Mouse (Mus musculus) layer of hippocampus, postnatal 10 days (tissue): ENCODE results near the gene Tmem151a. TPM values are rescaled to one million over a fixed set of nuclear protein-coding genes. Genes with fewer than 3 reads are reported as not detected.

Source experiments
- DNase-seq, 2 experiments: peaks; one replicate each; pipeline ENCODE4 v3.0.0; 2021; ENCODE audit warnings: low spot score in 2 of 2
- total RNA-seq, 2 experiments: library from RNA; stranded (reverse); gene quantifications; 2 replicates each; pipeline ENCODE4 v1.2.3; 2021

The Tmem151a gene
- total RNA-seq, 2 experiments from 2014 or later: 96.6 to 98.0 TPM

DNA sequence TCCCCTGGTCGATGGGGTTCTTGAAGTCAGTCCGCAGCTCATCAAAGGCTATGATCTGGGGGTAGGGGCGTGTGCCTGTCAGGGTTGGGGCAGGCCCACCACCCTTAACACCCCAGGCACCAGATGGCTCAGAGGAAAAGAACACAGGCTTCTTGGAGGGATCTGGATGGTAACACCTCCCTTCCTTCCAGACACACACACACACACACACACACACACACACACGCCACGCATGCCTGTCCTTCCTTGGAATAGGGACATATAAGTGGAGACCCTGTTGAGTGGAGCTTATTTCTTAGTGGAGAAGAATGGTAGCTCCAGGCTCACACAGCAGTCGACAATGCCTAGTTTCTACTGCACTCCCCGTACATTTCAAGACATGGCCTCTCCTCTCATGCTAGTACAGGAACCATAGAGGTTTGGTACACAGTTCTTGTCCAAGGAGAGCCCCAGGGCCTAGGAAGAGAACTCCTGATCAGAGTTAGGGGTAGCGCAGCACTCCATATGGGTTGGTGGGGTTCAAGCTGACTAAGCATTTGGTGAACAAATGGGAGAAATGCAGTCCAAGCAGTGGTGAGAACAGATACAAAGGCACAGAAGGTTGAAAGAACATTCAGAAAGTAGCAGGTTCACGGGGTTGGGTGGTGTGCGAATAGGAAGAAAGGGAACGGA, 9.6 kb upstream of the Tmem151a start:
- DNase-seq: no peak

DNA sequence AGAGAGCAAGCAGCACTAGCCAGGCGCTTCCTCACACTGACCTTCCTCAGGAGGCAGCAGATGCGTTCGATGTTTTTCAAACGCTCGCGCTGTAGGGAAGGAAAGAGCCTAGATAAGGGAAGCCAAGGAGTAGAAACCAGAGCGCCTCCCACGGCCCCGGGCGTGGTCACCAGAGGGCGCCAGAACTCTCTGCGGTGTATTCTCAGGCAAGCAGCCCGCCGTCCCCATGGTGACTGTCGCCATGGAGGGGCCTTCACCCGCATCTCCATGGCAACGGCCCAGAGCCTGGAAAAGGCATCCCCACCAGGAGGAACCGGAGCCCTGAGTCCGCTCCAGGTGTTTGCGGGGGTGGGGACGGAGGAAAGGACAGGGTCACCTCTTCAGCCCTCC, 8.9 kb upstream of the Tmem151a start:
- peak; percentile 99 for DNase-seq

- DNase-seq: no peak
Measured at GRCm38 (mm10) chr19:5093481-5094242, 8.3 kb upstream of the Tmem151a start.

DNA sequence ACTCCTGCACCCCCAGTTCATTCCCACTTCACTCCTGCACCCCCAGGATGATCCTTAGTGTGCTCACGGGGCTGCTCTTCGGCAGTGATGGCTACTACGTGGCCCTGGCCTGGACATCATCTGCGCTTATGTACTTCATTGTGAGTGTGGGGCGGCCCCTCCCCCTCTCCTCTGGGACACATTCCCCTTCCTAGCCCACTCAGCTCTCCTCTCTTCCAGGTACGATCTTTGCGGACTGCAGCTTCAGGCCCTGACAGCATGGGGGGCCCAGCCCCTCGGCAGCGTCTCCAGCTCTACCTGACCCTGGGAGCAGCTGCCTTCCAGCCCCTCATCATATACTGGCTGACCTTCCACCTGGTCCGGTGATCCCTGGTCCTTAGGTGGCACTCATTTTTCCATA, 6.8 kb upstream of the Tmem151a start:
- DNase-seq: no peak

DNA sequence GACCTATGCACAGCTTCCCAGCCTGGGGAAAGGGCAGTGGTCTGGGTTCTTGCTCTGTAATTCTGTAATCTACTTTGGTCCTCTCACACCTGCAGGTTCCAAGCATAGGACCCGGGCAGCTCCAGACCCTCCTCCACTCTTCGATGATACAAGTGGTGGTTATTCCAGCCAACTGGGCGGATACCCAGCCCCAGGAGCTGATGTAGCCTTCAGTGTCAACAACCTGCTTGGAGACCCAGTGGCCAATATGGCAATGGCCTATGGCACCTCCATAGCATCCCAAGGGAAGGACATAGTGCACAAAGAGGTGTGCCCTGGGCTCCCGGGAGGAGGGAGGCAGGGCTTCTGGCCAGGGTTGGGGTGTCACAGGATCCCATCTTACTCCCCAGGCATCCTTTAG, 4.0 kb upstream of the Tmem151a start:
- DNase-seq: no peak

- DNase-seq: peak; percentile 89 to 91
Measured at GRCm38 (mm10) chr19:5087884-5088728, 2.8 kb upstream of the Tmem151a start, which contains the start of gene Yif1a. TSS of gene Yif1a (plus strand) at chr19:5088538.

DNA sequence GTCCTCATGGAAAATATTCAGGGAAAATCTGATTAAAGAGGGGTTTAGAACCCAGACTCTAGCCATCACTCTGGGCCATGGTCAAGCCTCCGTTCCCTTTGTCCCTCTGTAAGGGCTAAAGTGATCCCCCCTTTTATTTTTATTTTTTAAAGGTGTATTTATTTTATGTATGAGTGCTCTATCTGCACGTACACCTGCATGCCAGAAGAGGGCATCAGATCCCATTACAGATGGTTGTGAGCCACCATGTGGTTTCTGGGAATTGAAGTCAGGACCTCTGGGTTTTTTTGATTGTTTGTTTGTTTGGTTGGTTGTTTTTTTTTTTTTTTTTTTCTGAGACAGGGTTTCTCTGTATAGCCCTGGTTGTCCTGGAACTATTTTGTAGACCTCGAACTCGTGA, 1.2 kb upstream of the Tmem151a start:
- DNase-seq: peak in 1 of 2 experiments; percentile 10

DNA sequence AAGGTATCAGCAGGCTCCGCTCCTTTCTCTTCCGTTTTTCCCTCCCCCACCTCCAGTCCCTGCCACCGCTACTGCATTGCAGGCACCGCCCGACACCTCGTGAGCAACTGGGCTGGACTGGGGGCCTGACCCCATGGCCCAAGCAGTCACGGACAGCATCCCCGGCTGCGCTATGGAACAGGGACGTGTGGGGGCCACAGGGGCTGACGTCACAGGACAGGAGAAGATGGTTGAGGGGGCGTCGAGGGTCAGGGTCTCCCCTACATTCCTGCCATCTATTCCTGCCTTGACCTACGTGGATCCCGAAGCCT, 542 bp downstream of the Tmem151a start:
- DNase-seq: peak in 1 of 2 experiments; percentile 28

- DNase-seq: no peak
Measured at GRCm38 (mm10) chr19:5083961-5084833, 1.1 kb downstream of the Tmem151a start.

GRCm38 (mm10) chr19:5082596-5082995, 2.7 kb downstream of the Tmem151a start:
- no peak for DNase-seq

DNA sequence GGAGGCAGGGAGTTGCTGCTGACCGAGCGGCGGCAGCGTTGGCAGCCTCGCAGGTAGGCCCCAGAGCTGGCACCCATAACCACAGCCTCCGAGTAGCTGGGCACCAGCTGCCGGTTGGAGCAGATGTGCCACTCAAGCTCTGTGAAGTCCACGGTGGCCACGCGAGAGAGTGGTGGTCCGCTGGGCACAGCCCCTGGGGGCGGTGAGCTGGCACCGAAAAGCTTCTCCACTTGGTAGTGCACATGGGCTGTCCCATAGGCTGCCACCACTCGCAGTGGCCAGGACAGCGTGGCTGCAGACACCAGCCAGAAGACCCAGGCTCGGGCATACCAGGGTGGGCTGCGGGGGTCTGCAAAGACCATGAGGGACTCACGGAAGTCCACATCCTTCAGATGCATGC, 3.3 kb downstream of the Tmem151a start:
- DNase-seq: no peak

DNA sequence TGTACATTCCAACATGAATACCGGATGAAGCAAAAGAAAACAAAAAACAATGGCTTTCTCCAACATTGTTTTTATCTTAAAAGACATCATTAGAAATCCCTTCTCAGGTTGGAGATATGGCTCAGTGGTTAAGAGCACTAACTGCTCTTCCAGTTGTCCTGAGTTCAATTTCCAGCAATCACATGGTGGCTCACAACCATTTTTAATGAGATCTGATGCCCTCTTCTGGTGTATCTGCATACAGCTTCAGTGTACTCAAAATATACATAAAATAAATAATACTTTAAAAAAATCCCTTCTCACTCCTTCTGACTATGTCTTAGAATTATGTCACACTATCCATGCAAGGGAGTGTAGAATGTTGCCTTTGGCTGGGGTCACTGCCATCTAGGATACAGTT, 6.1 kb downstream of the Tmem151a start:
- DNase-seq: no peak

DNA sequence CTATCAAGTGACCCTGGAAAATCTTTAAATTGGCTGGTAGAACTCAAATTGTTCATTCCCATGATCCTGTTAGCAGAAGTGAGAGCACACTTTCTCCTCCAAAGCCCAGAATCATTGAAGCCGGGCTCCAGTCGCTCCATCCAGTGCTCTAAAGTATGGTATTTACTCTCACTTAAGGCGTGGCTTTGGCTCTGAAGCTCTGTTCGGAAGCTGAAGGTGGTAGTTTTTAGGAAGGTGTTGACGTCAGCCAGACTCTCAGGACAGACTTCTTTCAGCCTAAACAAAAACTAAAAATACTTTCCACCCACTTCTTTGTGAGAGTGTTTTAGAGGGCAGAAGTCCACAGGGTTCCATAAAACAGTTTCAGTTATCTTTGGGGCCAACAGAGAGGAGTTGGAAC, 11.8 kb downstream of the Tmem151a start:
- no peak for DNase-seq

DNA sequence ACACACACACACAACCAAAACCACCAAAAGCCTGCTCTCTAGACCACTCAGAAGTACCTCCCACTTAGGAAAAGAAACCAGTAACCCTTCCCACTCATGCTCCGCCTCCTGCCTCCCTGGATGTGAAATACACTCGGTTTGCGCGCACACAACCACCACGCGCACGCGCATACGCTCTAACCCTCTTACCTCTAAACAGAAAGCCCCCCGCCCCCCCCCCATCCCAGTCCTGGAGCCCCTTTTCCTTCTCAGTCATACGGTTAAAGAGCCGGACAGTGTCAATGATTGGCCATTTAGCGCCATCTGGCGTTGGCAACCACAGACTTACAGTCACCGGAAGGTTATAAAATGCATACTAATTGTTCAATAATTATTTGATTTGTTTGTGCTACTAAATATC, 12.3 kb downstream of the Tmem151a start:
- DNase-seq: no peak

- no peak for DNase-seq
Measured at GRCm38 (mm10) chr19:5072389-5073019, 12.8 kb downstream of the Tmem151a start.

DNA sequence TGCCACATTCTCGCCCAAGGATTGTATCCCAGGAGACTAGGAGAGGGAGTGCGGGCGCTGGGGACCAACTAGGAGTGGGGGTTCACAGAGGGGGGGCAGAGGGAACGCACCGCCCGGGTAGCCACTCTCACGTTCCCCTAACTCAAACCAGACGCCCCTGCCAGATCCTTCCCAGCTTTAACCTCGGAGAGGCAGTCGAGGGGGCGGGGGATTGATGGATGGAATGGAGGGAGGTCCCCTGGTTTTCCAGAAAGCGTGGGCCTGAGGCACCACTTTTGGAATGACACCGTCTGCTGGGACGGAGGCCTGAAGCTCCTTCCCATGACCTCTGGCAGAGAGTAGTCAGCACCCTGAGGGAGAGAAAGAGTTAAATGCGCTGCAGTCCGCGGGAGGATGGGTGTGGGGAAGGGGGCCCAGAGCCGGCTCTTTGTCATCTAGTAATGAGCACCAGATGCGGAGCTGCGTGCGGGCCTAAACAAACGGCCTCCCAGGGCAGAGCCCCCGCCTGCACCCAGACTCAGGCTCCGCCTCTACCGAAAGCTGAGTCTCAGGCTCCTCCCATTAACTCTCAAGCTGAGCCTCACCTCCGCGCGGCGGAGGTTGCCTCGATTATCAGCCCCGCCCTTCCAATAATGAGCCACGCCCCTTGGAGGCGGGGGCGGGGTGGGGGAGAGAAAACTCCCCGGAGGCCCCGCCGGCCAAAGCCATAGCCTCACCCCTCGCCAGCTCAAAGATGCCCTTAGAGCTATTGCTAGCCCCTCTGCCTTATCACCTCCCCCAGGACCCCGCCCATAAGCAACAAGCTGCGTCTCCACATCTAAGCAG, 13.6 kb downstream of the Tmem151a start:
- no peak for DNase-seq

DNA sequence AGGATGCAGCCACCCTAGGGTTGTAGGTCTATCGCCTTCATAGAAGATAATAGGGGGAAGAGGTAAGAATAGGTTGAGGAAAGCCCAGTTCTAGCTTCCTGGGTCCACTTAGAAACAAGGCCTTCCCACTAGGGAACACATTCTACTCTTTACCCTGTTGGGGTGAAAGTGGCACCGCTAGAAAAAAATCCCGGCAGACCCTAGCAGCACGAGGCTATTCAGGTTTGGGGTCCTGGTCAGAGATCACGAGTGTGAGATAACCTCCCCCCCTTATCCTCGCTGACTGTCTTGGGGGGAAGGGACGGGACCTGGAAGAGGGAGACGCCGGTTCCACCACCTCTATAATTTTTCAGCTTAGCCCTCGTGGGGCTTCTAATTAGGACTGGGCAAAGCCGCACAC, 14.3 kb downstream of the Tmem151a start:
- DNase-seq: no peak

DNA sequence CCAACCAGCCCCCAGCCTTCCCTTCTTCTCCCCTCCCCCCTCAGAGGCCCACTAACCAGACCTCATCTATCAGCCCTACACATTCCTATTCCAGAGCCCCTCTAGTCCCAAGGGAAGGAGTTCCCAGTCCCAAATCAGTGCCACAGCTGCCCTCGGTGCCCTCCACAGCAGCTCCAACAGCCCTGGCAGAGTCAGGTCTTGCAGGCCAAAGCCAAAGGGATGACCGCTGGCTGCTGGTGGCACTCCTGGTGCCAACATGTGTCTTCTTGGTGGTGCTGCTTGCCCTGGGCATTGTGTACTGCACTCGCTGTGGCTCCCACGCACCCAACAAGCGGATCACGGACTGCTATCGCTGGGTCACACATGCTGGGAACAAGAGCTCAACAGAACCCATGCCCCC, 15.4 kb downstream of the Tmem151a start:
- no peak for DNase-seq

GRCm38 (mm10) chr19:5069486-5069885, 15.8 kb downstream of the Tmem151a start:
- no peak for DNase-seq
